Mouse (Mus musculus) T-helper 2 cell (primary cell): Measurements from ENCODE around the gene Vmn1r148.
"Not testable (repeated sequence)": the region's sequence is repeated elsewhere in the genome, so short reads cannot be mapped to it uniquely, and the experiment has no call there.

Experiments used
- in situ Hi-C: fragments of 300-600 bp; cut with MboI, MseI; formaldehyde crosslinking; loops from one replicate; pipeline ENCODE4 v1.15.1; 2025; ENCODE audit warnings: high pct_unique_total_duplicates

The Vmn1r148 gene

GRCm38 (mm10) chr7:22413283-22413682 is at the start of gene Vmn1r148:
Gene Vmn1r148 (plus strand): TSS chr7:22413583.
- in situ Hi-C loops = loop anchor here (10.0 kb wide), 1 partner anchor 352 kb away; the partner anchor contains the start of gene Vmn1r157

GRCm38 (mm10) chr7:22370939-22371338 is 42.4 kb upstream of the Vmn1r148 start, which contains the start of gene Gm8660:
Gene Gm8660 (minus strand): TSS chr7:22371039.
- in situ Hi-C loops = loop anchor here (25.0 kb wide), 2 partner anchors 1259 to 2009 kb away; no protein-coding TSS in a partner anchor

- in situ Hi-C loops = not testable (repeated sequence)
Measured at GRCm38 (mm10) chr7:22438129-22438528, 24.7 kb downstream of the Vmn1r148 start, which contains the start of gene Vmn1r149. Gene Vmn1r149 (minus strand): TSS chr7:22438229.

GRCm38 (mm10) chr7:22463975-22464374 is 50.6 kb downstream of the Vmn1r148 start, which contains the start of gene Gm10665:
Gene Gm10665 (minus strand): TSS chr7:22464075.
- in situ Hi-C loops = not testable (repeated sequence)
